Mouse (Mus musculus) liver, postnatal 0 days (tissue): ENCODE data around the gene Tax1bp1. TPM values are rescaled to one million over a fixed set of nuclear protein-coding genes. Genes with fewer than 3 reads are reported as not detected.

Experiments used
- ATAC-seq: fragments of 200-750 bp; cut with Nextera tagmentation; 2 replicates; pipeline ENCODE4 v1.8.0; 2017; ENCODE audit warnings: mild to moderate bottlenecking, moderate library complexity
- DNase-seq: peaks from one replicate; pipeline ENCODE4 v3.0.0-alpha.2; 2016
- H3K27ac ChIP-seq: fragments of 300-500 bp; sonication (generic); 2 replicates; pipeline ENCODE4 v1.5.1; 2014; ENCODE audit warnings: antibody characterized with exemption, moderate library complexity, mild to moderate bottlenecking, low read depth
- H3K27me3 ChIP-seq: fragments of 300-500 bp; sonication (generic); 2 replicates; pipeline ENCODE4 v1.6.1; 2014; ENCODE audit warnings: low read length, control low read depth, mixed read lengths; ENCODE audit not compliant: insufficient read depth
- H3K36me3 ChIP-seq: fragments of 300-500 bp; sonication (generic); replicated peaks from 2 replicates; pipeline ENCODE4 v1.6.1; 2014; ENCODE audit warnings: mild to moderate bottlenecking, control low read depth, low read length, moderate library complexity, mixed read lengths; ENCODE audit not compliant: insufficient read depth
- H3K4me1 ChIP-seq: fragments of 300-500 bp; sonication (generic); 2 replicates; pipeline ENCODE4 v1.6.1; 2014; ENCODE audit warnings: antibody characterized with exemption, mild to moderate bottlenecking, control low read depth; ENCODE audit not compliant: insufficient read depth
- H3K4me2 ChIP-seq: fragments of 300-500 bp; sonication (generic); 2 replicates; pipeline ENCODE4 v1.6.1; 2014; ENCODE audit warnings: low read depth, mild to moderate bottlenecking, low read length, moderate library complexity, mixed read lengths
- H3K4me3 ChIP-seq: fragments of 300-500 bp; sonication (generic); 2 replicates; pipeline ENCODE4 v1.5.1; 2014; ENCODE audit warnings: low read depth, low read length
- H3K9ac ChIP-seq: fragments of 300-500 bp; sonication (generic); replicated peaks from 2 replicates; pipeline ENCODE4 v1.6.1; 2014; ENCODE audit warnings: mild to moderate bottlenecking, moderate library complexity
- H3K9me3 ChIP-seq: fragments of 300-500 bp; sonication (generic); 2 replicates; pipeline ENCODE4 v1.6.1; 2016; ENCODE audit warnings: mild to moderate bottlenecking, control low read depth, low read length, mixed read lengths
- CTCF ChIP-seq: sonication (generic); IDR thresholded peaks from 2 replicates; pipeline ENCODE4 v1.5.1; 2016; ENCODE audit warnings: antibody characterized with exemption, low read depth
- EP300 ChIP-seq: IDR thresholded peaks from 2 replicates; pipeline ENCODE4 v1.6.1; 2016; ENCODE audit warnings: antibody characterized with exemption, low read depth, mild to moderate bottlenecking
- WGBS: fragments of 180-500 bp; shearing (Covaris S2); extraction: QIAGEN DNeasy Blood & Tissue Kit; methylation state at CpG from one replicate; pipeline ENCODE4 v1.1.7; 2014; ENCODE audit not compliant: insufficient replicate concordance; 5-methylcytosine and 5-hydroxymethylcytosine counted together
- polyA plus RNA-seq: library from polyadenylated mRNA; unstranded; fragments of >200 nt; fragmentation: Nextera tagmentation; extraction: Ambion mirVana; gene quantifications from 2 replicates; pipeline ENCODE4 v1.2.1, GENCODE M21; 2015

Gene Tax1bp1
- polyA plus RNA-seq, 1 experiment from 2014 or later, result 117 TPM

DNA sequence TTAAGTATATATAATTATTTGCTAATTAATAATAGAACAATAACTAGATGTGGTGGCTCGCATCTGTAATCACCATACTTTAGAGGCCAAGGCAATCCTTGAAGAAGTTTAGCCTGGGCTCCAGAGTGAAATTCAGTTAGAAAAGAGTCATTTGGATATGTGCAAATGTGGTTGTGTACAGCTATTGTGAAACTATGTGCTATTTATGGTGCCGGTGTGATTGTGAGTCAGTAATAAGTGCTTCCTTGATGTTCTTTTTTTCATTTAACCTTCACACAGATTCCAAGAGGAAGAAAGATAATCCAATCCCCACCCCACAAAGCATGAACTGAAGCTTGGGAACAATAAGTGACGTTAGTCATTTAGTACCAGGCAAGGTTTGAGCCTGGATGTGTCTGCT, 30.9 kb upstream of the Tax1bp1 start:
- Histone ChIP-seq H3K4me3 (no peak overlapping the region), H3K9ac (no peak overlapping the region), H3K27me3 (no peaks in the 10 kb centered on the region), H3K9me3 (no peaks in the 10 kb centered on the region), H3K4me2 (no peak overlapping the region), H3K4me1 (peaks cover 14% of the 10 kb centered on the region), H3K36me3 (no peaks in the 10 kb centered on the region), H3K27ac (0 out of 2 replicates have a peak overlapping the region, but pooled peaks have one; percentile 30)
- no peak for DNase-seq
- ATAC-seq, result no peak
- 63% methylated on average over 3 of the region's 3 CpGs for WGBS
- TF ChIP-seq CTCF (no peak), EP300 (no peak)

DNA sequence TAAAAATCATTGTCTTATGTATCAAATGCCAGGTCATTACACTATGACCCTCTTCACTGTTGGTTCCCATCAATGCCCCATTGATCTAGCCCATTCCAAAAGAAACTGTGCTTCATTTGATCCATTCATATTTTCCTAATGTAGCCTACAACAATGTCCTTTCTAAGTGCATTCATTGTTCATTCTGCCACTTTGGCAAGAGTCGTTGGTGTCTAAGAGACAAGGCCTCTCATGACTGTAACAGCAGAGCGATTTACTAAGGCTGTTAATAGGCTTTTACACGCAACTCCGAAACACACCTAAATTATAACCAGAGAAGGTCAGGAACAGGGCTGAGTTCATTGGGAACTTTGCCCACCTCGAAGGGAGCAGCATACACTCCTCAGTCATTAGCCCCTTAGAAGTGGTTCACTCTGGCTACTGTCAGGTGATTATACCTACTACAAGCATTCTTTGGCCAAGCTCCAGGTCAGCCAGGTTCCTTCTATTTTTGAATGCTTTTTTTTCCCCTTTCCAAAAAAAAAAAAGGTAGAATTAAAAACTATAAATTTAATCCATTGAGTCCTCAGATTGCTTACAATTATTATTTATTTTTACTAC, 26.5 kb upstream of the Tax1bp1 start:
- Histone ChIP-seq H3K27ac (no peak overlapping the region), H3K27me3 (no peaks in the 10 kb centered on the region), H3K4me1 (peaks cover 6% of the 10 kb centered on the region; the same call in 1 of the 2 replicates), H3K36me3 (no peaks in the 10 kb centered on the region), H3K9me3 (no peaks in the 10 kb centered on the region), H3K4me3 (no peak overlapping the region), H3K4me2 (no peak overlapping the region), H3K9ac (no peak overlapping the region)
- ATAC-seq, result no peak
- DNase-seq, result no peak
- TF ChIP-seq CTCF (no peak), EP300 (no peak)
- 89% methylated on average over 5 of the region's 5 CpGs for WGBS

DNA sequence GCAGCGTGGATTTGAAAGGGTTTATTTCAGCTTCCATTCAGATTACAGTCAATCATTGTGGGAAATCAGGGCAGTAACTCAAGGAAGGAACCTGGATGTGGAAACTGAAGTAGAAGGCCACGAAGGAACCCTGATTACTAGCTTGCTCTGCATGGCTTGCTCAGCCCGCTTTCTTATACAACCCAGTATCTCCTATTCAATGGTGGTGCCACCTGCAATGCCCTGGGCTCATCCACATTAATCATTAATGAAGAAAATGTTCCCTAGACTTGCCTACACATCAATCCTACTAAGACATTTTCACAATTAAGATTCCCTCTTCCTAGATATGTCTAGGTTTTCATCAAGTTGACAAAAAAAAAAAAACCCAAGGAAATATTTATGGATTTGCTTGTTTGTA, 23.2 kb upstream of the Tax1bp1 start:
- H3K27me3 ChIP-seq, result no peaks in the 10 kb centered on the region
- H3K9me3 ChIP-seq, result no peaks in the 10 kb centered on the region
- TF ChIP-seq EP300 (no peak), CTCF (no peak)
- H3K9ac ChIP-seq, result no peak overlapping the region
- H3K27ac ChIP-seq, result no peak overlapping the region
- H3K4me2 ChIP-seq, result no peak overlapping the region
- no peaks in the 10 kb centered on the region for H3K4me1 ChIP-seq
- DNase-seq (no peak), ATAC-seq (no peak)
- WGBS, result 72% methylated on average over 3 of the region's 3 CpGs
- H3K36me3 ChIP-seq, result no peaks in the 10 kb centered on the region
- no peak overlapping the region for H3K4me3 ChIP-seq

DNA sequence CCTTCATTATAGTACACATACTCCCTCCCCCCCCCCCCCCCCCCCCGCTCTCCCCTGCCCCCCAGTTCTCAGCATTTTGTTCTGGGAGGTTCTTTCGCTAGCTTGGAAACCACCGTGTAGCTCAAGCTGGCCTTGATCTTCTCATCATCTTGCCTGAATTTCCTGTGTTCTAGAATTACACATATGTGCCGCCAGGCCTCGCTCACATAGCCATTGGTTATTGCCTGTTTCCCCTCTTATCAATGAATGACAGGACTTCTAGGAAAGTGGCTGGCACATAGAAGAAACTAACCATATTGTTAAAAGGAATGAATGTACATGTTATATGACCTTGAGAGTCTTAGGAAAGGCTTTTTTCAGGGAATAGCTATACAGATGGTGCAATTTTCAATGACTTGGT, 21.7 kb upstream of the Tax1bp1 start:
- TF ChIP-seq EP300 (no peak), CTCF (no peak)
- Histone ChIP-seq H3K9me3 (no peaks in the 10 kb centered on the region), H3K27ac (no peak overlapping the region), H3K4me2 (no peak overlapping the region), H3K4me3 (no peak overlapping the region), H3K4me1 (no peaks in the 10 kb centered on the region), H3K9ac (no peak overlapping the region), H3K36me3 (no peaks in the 10 kb centered on the region), H3K27me3 (no peaks in the 10 kb centered on the region)
- no peak for DNase-seq
- 33% methylated on average over 4 of the region's 5 CpGs for WGBS
- no peak for ATAC-seq

DNA sequence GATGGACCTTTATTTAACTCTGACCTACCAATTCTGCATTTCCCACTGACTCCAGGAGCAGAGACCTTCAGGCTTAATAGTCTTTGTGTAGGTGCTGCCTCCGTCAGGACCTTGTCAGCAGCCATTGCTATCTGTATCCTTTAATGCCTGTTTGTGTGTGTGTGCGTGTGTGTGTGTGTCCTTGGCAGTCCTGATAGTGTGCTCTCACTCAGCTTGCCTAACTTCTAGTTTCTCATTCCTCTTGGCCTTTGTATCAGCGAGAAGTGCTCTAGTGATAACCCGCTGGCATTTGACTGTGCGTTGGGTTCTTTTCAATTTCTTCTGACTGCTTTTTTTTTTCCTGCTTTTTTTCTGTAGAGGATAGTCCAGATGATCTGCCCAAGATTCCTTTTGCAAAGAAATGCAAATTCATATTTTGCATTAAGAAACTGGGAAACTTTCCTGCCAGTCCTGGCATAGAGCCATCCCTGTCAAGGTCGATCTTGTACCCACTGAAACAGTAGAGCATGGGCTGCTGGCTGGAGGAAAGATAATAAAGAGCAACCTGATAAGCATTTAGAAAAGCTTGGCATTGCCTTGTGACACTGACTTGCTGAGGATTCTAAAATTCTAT, 21.0 kb upstream of the Tax1bp1 start:
- H3K27ac ChIP-seq, result no peak overlapping the region
- H3K4me1 ChIP-seq, result peaks cover 3% of the 10 kb centered on the region; the same call in 1 of the 2 replicates
- H3K9me3 ChIP-seq, result no peaks in the 10 kb centered on the region
- H3K27me3 ChIP-seq, result no peaks in the 10 kb centered on the region
- H3K9ac ChIP-seq, result no peak overlapping the region
- WGBS, result 50% methylated on average over 6 of the region's 6 CpGs
- no peaks in the 10 kb centered on the region for H3K36me3 ChIP-seq
- no peak for DNase-seq
- ATAC-seq, result no peak
- H3K4me3 ChIP-seq, result no peak overlapping the region
- H3K4me2 ChIP-seq, result no peak overlapping the region
- no peak for TF ChIP-seq CTCF
- TF ChIP-seq EP300, result no peak

DNA sequence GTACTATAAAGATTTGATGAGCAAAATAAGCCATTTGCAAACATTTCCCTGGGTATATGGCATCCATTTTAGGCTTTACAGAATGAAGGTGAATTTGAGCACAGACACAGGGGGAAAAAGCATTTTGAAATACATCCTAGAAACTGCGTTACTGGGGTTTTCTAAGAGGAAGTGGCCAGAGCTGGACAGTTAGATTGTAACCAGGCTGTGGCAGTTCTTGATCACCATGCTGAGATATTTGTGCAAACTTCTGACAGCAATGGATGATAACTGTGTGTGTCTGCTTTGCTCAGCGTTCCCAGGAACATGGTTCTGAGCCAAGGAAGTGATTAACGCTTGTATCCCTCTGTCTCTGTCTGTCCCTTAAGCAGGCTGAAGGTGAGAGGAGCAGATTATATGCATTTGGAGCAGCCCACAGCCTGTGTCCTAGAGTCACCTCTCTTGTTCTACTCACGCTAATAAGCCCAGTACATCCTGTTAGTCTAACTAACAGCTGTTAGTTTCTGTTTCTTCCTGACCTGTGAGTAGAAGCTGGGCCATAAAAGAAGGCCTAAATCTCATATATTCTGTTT, 15.5 kb upstream of the Tax1bp1 start:
- DNase-seq, result no peak
- TF ChIP-seq CTCF (no peak), EP300 (no peak)
- no peaks in the 10 kb centered on the region for H3K27me3 ChIP-seq
- H3K9ac ChIP-seq, result no peak overlapping the region
- H3K4me3 ChIP-seq, result no peak overlapping the region
- H3K4me2 ChIP-seq, result no peak overlapping the region
- H3K9me3 ChIP-seq, result no peaks in the 10 kb centered on the region
- peak overlapping the region; percentile 42 for H3K27ac ChIP-seq
- 21% methylated on average over 4 of the region's 4 CpGs for WGBS
- no peaks in the 10 kb centered on the region for H3K36me3 ChIP-seq
- ATAC-seq, result peak; percentile 47
- H3K4me1 ChIP-seq, result peaks cover 20% of the 10 kb centered on the region
